Mouse (Mus musculus) ES-E14 (cell line): ENCODE data around the gene Gm5128.
"Not testable (repeated sequence)": the region's sequence is repeated elsewhere in the genome, so short reads cannot be mapped to it uniquely, and the experiment has no call there.

Experiments
- HCFC1 ChIP-seq: IDR thresholded peaks from 2 replicates; pipeline ENCODE4 v1.6.1; 2012; ENCODE audit warnings: low read length, inconsistent platforms, borderline replicate concordance; ENCODE audit not compliant: insufficient read depth
- MAFK ChIP-seq: IDR thresholded peaks from 2 replicates; pipeline ENCODE4 v1.6.1; 2014; ENCODE audit warnings: mild to moderate bottlenecking, low read depth, low read length, inconsistent platforms; ENCODE audit not compliant: insufficient read depth

GRCm38 (mm10) chrX:135360685-135361084, 12.4 kb upstream of the Gm5128 start:
- TF ChIP-seq HCFC1, MAFK: not testable (repeated sequence)
